In genomic region chr4:148639455-148639854, GRCm38 (mm10) we compare ENCODE assay signal across 18 mouse cellular contexts. TPM values are rescaled to one million over a fixed set of nuclear protein-coding genes. Genes with fewer than 3 reads are reported as not detected.
"Had no signal": no experiment of that assay in that cellular context is flagged by ENCODE, and none has a peak within 500 bp of the region (broad histone marks: within the 10 kb centered on the region; RNA-seq: fewer than 3 reads in every experiment).

No protein-coding gene starts in this region.

- H3K9me3 ChIP-seq: limb, embryonic 10.5 days; midbrain, embryonic 10.5 days; neural tube, embryonic 12.5 days had no signal

- H3K4me1 ChIP-seq: neural tube, embryonic 12.5 days had no signal

- H3K4me2 ChIP-seq: neural tube, embryonic 12.5 days had no signal

- H3K4me3 ChIP-seq: left cerebral cortex, adult 2 months; limb, embryonic 10.5 days; midbrain, embryonic 10.5 days; neural tube, embryonic 12.5 days had no signal

- H3K9ac ChIP-seq: liver, embryonic 14.5 days; neural tube, embryonic 12.5 days had no signal

- H3K36me3 ChIP-seq: limb, embryonic 10.5 days; midbrain, embryonic 10.5 days; neural tube, embryonic 12.5 days had no signal

- H3K27ac ChIP-seq: hindbrain, postnatal 0 days; kidney, postnatal 0 days; left cerebral cortex, adult 2 months; limb, embryonic 10.5 days; liver, embryonic 14.5 days; midbrain, embryonic 10.5 days; neural tube, embryonic 12.5 days had no signal

- DNase-seq: kidney, adult 11 months; kidney, adult 9 months; lung, adult 2 months; lung, postnatal 36 days; midbrain, embryonic 14.5 days; retina, postnatal 1 day; thymus, adult 2 months; thymus, postnatal 25 days had no signal

- ATAC-seq: hindbrain, postnatal 0 days; lung, postnatal 0 days had no signal

- H3K27me3 ChIP-seq: neural tube, embryonic 12.5 days had no signal

RNA-seq across cellular contexts. Expression of gene Gm572, which starts 3.7 kb away (rescaled TPM):
- total RNA-seq: hindbrain, postnatal 0 days; layer of hippocampus, postnatal 25 days; left cerebral cortex, adult 2 months; megakaryocyte progenitor cell, adult 5-6 weeks had no signal
- polyA plus RNA-seq: hindbrain, postnatal 0 days; kidney, postnatal 0 days; limb, embryonic 10.5 days; liver, embryonic 14.5 days; lung, postnatal 0 days; midbrain, embryonic 14.5 days; neural tube, embryonic 12.5 days had no signal

RNA-seq across cellular contexts. Expression of gene Masp2, which starts 37.1 kb away (rescaled TPM):
- polyA plus RNA-seq: kidney, postnatal 0 days; lung, postnatal 0 days had no signal
